Mouse (Mus musculus) erythroid progenitor cell, adult 5-6 weeks (primary cell): ENCODE data around the gene Palm. TPM values are rescaled to one million over a fixed set of nuclear protein-coding genes. Genes with fewer than 3 reads are reported as not detected.
A peak's percentile ranks its signal among the peaks of the same experiment; 100 is the strongest.

Experiments used
- ATAC-seq: replicated peaks from 2 replicates; pipeline ENCODE4 v1.8.0; 2016; ENCODE audit warnings: moderate number of reproducible peaks, mild to moderate bottlenecking, moderate TSS enrichment, inconsistent platforms; ENCODE audit not compliant: poor library complexity, low FRiP score, severe bottlenecking
- total RNA-seq, 2 experiments: library from RNA; stranded (forward) in 1 of 2; stranded (reverse) in 1 of 2; fragments of 150-400 nt in 1 of 2; fragments of 186-747, 209-891 nt in 1 of 2; gene quantifications; 2 replicates each; pipeline versions ENCODE4 v1.2.3 to v1.2.4; 2015 to 2017; ENCODE audit warnings: low replicate concordance in 2 of 2

Palm gene
- total RNA-seq, 2 experiments from 2014 or later: 2.0 to 8.8 TPM

- ATAC-seq: no peak
Observed at GRCm38 (mm10) chr10:79819606-79820005, 26.2 kb downstream of the Palm start.

DNA sequence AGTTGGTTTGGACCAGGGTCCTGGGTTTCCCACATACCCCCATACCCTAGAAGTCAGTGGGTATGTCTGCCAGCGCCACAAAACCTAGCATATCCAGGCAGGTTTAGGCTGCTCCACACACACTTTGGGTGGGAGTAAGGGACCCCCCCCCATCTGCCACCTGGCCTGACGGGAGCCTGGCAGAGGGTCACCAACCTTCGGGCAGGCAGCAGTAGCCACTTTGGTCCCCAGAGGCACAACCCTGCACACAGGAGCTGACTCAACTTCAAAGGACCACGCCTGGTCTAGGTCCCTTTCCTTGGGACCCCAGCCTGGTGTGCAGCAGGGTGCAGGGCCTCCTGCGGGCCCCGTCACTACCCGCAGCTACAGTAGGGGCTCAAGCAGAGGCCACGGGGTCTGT is 26.9 kb downstream of the Palm start:
- no peak for ATAC-seq

DNA sequence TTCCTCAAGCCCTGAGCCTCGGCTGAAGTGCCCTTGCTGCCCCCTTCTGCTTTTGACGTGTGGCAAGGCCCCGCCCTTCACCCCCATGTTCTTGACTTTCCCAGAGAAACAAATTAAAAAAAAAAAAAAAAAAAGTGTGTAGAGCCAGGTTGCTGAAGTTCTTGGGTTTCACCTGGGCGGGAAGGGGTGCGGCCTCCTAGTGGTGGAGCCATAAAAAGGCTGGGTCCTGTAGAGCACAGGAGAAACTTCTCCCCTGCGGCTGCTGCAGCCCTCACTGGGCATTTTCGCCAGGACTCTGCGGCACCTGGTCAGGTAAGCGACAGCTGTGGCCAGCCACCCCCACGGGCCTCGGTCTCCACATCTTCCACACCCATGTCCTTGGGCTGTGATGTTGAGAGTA is 27.4 kb downstream of the Palm start, which contains the start of gene Misp:
Gene Misp, plus strand, starts transcription at position 208 of the 400 bp plus-strand sequence.
- no peak for ATAC-seq

GRCm38 (mm10) chr10:79821731-79822130 is 28.4 kb downstream of the Palm start:
- no peak for ATAC-seq

GRCm38 (mm10) chr10:79822372-79822771 is 29.0 kb downstream of the Palm start:
- ATAC-seq: no peak

DNA sequence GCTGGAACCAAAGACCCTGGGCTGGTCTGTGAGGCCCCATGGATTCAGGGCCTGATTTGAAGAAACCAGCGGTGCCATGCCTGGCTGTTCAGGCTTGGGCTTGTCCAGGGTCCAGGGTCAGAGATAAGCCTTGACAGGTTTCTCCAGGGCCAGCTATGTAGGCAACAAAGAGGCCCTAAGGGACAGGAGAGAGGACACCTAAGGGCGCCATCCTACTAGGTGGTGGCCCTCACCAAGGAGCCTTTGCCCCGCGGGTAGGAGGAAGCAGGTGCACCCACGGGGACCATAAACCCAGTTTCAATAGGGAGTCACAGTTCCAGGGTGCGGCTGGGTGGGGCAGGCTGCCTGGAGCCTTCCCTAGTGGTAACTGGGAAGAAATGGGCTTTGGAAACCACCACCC is 29.6 kb downstream of the Palm start:
- ATAC-seq: no peak

GRCm38 (mm10) chr10:79824413-79824812 is 31.0 kb downstream of the Palm start:
- no peak for ATAC-seq

- ATAC-seq: no peak
Observed at GRCm38 (mm10) chr10:79831583-79831982, 38.2 kb downstream of the Palm start.

DNA sequence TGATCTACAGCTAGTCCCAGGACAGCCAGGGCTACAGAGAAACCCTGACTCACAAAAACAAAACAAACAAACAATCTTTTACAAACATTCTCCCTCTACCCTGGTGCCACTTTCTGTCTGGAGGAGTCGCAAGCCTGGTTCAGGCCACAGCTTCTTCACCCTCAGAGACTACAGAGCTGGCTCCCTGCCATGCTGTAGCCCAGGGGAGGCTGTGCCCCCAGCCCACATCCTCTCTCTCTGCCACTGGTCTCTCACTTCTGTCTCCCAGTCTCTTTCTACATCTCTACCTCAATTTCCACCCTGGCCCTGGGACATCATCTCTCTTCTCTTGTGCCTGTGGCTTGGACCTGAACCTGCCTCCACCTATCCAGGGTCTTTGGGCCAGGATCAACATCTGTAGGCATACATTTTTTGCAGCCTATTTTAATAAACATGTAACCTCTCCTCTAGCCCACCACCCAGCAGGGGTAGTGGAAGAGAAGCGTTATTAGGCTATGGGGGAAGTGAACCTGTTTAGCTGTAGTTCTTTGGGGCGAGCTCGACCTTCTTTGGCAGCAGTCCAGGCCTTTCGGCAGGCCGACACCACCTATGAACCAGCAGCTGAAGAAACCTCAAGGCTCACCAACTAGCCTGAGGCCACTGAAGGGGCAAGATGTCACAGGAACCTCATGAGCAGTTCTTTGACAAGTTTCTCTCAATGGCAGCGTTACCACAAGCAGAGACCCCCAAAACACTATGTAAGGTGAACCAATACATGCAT is 38.8 kb downstream of the Palm start:
- no peak for ATAC-seq

- ATAC-seq: no peak
Observed at GRCm38 (mm10) chr10:79832786-79833181, 39.4 kb downstream of the Palm start.

DNA sequence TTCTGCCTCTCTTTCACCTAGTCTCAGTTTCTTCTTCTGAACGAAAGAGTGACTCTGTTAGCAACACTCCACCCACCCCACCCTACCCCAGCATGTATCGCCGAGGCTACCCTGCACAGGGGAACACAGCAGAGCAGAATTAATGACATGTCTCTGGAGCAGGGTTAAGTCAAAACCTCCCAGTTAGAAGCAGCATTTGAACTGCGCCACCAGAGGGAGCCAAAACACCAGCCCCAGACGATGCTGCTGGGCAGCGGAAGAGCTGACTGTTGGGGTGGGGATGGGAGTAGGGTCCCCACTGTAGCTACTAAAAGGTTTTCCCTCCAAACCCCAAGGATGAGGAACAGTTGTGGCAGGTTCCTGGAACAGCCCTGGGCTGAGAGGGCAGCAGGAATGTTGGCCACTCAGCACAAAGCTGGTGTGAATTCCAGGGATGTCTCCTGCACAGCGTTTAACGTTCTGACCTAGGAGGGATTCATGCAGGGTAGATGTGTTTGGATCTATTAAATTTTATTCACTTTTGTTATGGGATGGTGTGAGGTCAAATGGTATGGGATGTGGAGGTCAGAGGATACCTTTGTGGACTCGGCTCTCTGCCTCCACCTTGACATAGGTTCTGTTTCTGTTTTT is 41.5 kb downstream of the Palm start:
- ATAC-seq: peak; percentile 66

DNA sequence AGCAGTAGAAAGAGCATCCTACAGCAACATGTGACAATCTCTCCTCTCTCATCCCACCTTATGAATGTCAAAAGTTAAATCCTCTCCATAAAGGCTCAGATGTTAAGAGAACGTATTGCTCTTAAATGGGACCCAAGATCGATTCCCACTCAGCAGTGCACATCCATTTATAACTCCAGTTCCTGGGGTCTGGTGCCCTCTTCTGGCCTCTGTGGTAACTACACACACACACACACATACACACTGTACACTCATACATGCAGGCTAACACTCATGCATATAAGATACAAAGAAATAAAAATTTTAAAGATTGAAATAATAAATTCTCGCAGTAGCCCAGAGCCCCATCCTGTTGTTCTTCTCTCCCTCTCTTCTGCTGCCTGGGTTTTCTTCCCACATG is 43.5 kb downstream of the Palm start:
- no peak for ATAC-seq

DNA sequence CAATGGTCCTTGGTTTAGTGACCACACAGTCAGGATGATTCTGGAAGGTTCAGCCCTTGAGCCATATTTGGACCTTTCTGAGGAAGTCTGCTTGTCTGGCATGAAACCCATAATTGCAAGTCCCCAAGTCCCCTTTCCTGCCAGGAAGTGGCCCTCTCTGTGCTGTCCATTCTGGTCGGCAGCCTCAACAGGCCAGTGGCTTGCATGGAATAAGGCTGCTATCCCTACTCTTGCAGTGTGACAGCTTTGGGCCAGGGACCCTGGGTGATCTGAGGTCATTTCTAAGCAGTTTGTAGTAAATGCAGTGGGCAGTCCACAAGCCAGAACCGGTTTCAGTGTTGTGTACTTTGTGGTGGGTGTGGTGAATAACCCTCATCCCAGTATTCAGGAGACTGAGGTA is 44.8 kb downstream of the Palm start:
- no peak for ATAC-seq

GRCm38 (mm10) chr10:79840091-79840490 is 46.7 kb downstream of the Palm start:
- no peak for ATAC-seq

DNA sequence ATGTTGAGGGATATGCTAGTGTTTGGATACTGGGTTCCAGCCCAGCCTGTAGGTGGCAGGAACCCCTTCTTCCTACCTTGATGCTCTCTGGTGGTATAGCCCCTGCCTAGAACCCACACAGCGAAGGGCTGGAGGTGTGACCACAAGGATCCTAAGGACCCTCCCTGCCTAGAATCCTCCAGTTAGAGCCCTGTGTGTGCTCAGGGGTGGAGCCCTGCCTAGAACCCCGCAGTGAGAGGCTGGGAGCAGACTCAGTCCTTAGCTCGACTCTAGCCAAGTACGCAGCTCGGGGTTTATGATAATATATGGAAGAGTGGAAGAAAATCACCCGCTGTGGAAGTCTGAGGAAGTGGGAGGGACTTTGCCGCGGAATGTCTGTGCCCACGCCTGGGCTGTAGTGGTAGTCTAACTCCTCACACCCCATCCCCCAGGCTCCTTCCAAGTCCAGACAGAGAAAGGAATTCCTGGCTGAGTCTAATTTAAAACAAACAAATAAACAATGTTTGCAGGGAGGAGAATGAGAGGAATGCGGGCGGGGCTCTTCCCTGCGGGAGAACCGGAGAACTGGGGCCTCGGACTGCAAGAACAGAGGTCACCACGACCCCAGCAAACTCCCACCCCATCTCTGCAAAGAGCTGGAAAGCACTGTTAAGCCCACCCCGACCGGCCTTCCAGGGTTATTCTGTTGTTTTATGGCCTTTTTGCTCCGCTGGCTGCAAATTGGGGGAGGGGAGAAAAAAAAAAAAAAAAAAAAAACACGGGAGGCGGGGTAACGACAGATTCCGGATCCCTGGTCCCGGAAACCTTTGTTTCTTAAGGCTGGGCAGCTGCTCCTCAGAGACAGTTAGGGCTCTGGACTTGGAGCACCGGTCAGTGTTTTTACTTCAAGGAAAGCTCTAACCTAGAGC is 47.5 kb downstream of the Palm start:
- no peak for ATAC-seq

DNA sequence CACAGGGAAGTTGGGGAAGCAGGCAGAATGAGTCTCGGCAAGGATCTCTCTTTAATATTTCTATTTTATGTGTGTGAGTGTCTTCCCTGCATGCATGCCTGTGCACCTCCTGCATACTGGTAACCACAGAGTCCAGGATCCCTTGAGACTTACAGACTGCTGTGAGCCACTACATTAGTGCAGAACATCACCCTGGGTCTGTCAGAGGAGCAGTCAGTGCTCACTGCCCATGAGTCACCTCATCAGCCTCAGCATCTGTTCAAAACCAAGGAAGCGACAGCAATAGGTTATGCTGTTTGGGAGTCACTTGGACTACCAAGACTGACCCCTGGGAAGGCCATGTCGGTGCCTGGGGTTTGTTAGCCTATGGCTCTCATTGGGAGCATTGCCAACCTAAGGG is 49.0 kb downstream of the Palm start:
- no peak for ATAC-seq

DNA sequence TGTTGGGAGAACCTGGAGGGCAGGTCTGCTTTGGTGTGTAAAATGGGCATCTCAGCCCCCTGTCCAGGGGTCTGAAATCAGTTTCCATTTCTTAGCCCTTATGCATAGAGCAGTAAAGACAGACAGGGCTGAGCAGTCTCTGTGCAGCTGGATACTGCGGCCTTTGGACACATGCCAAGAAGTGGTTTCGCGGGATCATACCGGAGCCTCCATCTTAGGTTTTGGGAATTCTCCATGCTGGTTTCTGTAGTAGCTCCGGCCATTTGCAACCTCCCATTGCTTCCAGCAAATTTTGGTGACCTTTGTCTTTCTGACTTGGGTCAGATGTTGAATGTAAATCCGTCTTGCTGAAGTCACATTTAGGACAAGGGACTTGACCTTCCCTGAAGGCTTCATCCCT is 50.1 kb downstream of the Palm start:
- ATAC-seq: no peak

- no peak for ATAC-seq
Observed at GRCm38 (mm10) chr10:79846553-79846952, 53.2 kb downstream of the Palm start.

DNA sequence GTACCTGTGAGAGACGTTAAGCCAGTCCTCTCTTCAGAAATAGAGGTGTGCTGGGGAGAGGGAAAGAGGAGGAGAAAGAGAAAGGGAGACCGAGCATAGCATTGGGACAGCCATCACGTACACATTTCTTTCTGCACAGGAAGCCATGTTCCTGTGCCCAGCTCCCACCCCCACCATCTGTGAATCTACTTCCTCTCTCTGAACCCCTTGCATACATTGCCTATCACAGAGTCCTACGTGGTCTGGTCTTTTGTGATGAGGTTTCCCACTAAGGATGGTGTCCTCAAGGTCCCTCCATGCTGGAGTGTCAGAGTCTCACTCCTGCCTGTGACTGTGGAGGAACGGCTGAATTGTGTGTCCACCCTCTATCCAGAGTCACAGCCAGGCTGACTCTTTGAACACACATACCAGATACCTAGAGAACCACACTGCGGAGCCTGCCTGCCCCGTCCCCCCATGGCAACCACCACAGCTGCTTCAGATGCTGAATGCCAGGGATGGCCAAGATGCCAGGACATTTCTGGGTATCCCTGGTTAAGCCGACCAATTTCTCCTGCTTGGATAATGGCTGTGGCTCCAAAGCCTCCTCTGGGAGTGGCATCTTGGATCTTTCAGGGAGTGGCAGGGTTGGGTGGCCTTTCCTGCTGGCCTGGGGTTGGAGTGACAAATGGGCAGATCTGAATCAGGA is 56.7 kb downstream of the Palm start:
- ATAC-seq: no peak

DNA sequence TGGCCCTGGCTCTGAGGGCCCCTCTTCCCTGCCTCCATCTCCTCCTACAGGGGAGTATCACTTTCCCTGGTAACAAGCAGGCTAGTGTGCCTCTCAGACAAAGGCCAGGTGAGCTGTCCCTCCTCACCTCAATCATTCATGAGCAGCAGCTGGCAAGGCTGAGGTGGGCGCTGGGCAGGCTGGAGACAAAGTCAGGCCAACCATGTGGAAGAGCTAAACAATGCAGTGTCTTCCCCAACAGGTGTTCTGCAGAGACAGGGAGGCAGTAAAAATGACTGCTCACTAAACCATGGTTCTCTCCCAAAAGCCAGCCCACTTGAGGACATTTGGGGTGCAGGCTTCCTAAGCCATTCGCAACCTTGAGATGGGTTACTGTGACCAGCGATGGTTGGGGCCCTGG is 58.3 kb downstream of the Palm start:
- no peak for ATAC-seq
